Mouse (Mus musculus) lung, adult 2 months (tissue): ENCODE results near the gene Cdv3. TPM values are rescaled to one million over a fixed set of nuclear protein-coding genes. Genes with fewer than 3 reads are reported as not detected.
"Not testable (repeated sequence)": the region's sequence is repeated elsewhere in the genome, so short reads cannot be mapped to it uniquely, and the experiment has no call there.

Experiments used
- DNase-seq: peaks from one replicate; pipeline ENCODE4 v3.0.0; 2022
- H3K4me1 ChIP-seq: fragments of 200-500 bp; 2 replicates; pipeline ENCODE4 v1.6.1; 2011; ENCODE audit warnings: low read length; ENCODE audit not compliant: control insufficient read depth, insufficient read depth
- H3K4me3 ChIP-seq: fragments of 200-500 bp; replicated peaks from 2 replicates; pipeline ENCODE3; 2011; ENCODE audit warnings: low read depth, mild to moderate bottlenecking, control low read depth, low read length; ENCODE audit errors: extremely low read depth
- CTCF ChIP-seq: fragments of 200-500 bp; IDR thresholded peaks from 2 replicates; pipeline ENCODE4 v1.5.1; 2011; ENCODE audit warnings: mild to moderate bottlenecking, low read length, control low read depth; ENCODE audit not compliant: insufficient read depth
- POLR2A ChIP-seq: fragments of 200-500 bp; IDR thresholded peaks from 2 replicates; pipeline ENCODE4 v1.6.1; 2011; ENCODE audit warnings: low read depth, mild to moderate bottlenecking, control low read depth, low read length, borderline replicate concordance; ENCODE audit errors: extremely low read depth
- WGBS: fragments of 180-500 bp; shearing (Covaris S2); methylation state at CpG from one replicate; pipeline ENCODE4 v1.1.7; 2018; 5-methylcytosine and 5-hydroxymethylcytosine counted together
- polyA plus RNA-seq: library from polyadenylated mRNA; depleted of rRNA; stranded (reverse); fragments of >200 nt; gene quantifications from 2 replicates; pipeline ENCODE4 v1.2.3, GENCODE M21; 2012

The Cdv3 gene
- polyA plus RNA-seq, 1 experiment, result 31.5 TPM

DNA sequence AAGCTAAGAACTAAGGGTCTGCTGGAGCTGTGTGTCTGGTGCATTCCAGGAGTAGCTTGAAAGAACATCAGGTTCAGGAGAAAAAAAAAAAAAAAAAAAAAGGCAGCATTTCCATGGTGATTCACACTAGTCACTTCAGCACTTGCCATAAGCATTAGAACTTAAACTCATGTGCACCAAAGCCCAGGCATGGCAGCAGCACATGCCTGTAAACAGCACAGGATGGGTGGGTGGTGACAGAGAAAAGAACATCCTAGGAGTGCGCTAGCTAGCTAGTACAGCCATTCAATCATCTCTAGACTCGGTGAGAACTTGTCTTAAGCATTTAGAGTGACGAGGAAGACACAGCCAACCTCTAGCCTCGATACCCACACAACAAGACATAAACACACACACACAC, 7.1 kb downstream of the Cdv3 start:
- WGBS, result 61% methylated on average over 4 of the region's 4 CpGs
- TF ChIP-seq POLR2A (no peak), CTCF (no peak)
- DNase-seq, result no peak
- Histone ChIP-seq H3K4me1 (no peaks in the 10 kb centered on the region), H3K4me3 (no peak overlapping the region)

DNA sequence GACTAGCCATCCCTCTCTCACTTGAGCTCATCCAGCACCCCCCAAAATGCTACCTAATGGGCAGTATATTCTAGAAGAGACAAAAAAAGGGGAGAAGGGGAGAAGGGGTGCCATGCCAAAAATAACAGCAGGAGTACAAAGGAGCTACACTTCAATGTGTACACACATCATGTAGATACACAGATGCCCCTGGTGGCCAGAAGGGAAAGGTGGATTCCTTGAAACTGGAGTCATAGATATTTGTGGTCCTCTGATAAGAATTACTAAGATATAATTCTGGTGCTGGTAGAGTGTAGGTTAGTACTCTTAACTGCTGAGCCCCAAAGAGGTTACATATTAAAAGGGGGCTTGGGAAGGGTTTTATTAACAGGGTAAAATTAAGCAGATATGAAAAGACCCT, 7.7 kb downstream of the Cdv3 start:
- DNase-seq, result no peak
- Histone ChIP-seq H3K4me3 (no peak overlapping the region), H3K4me1 (no peaks in the 10 kb centered on the region)
- TF ChIP-seq POLR2A (no peak), CTCF (no peak)

DNA sequence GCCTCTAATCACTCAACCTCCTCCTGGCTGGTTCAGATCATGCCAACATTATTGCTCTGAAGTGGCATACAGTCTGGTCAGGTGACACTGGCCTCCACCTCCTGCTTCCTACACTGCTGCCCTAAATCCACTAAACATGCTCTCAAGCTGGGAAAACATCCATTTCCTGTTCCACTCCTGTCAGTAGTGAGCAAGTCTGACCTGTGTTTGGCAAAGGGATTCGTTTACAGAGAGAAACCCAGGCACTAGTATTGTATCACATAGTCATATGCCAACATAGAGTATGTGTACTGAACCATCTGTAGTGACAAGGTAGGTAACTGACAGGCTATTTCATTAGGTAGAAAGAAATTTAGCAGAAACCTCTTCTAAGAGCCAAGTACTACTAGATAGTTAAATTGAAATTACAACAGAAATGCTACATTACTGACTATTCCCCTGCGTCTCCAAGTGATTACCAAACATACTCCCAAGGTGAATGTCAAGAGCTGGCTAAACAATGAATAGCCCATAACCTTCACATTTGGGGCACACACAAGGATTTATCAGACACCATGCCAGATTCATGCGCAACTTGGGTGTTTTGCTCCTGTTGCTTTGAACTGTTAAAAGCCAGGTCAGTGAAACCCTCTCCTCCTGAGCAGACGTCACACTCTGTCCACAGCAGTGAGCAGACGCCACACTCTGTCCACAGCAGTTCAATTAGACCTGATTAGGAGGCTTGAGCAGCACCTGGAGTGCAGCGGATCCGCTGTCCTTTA, 12.0 kb downstream of the Cdv3 start:
- not testable (repeated sequence) for DNase-seq, H3K4me1 ChIP-seq, H3K4me3 ChIP-seq
- WGBS, result 71% methylated on average over 7 of the region's 7 CpGs

DNA sequence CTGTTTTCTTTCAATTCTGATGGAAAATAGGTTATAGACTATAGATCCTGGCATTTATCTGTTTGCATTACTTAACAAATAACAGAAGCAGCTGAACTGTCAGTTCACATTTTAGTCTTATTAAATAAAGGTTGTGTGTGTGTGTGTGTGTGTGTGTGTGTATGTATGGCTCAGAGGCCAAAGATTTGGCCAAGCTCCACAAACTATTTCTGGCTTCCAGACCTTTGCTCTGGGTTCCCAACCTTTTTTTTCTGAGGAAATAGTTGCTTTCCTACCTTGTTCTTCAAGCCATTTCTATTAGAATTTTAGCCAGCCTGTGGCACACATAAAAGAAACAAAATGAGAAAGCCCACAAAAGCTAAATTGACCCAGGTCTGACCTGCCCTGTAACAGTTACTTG, 16.8 kb downstream of the Cdv3 start:
- no peak for TF ChIP-seq POLR2A
- no peak for TF ChIP-seq CTCF
- Histone ChIP-seq H3K4me3 (no peak overlapping the region), H3K4me1 (no peaks in the 10 kb centered on the region; the same call in 1 of the 2 replicates)
- DNase-seq, result no peak

DNA sequence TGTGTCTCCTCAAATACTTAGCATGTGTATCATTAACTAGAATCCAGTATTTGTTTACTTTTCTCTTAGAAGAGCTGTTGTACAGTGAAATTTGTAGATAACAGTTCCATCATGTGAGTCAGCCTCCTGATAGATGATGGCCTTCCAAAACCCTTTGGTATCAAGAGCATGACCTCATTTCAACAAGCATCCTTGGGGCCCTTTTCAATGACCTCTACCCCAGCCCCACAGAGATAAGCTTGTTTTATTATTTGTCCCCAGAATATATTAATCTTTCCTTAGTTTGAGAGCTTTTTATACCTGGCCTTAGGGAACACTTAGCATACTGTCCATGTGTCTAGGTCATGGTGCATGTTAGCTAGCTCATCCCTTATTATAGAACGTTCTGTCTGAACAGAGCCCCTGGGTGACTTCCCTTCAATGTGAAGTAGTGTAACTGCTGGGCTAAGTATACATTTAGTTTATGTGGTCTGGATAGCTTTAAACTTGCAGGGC, 17.6 kb downstream of the Cdv3 start:
- Histone ChIP-seq H3K4me3 (no peak overlapping the region), H3K4me1 (no peaks in the 10 kb centered on the region; the same call in 1 of the 2 replicates)
- DNase-seq, result no peak
- 55% methylated on average over 1 of the region's 1 CpGs for WGBS
- TF ChIP-seq POLR2A (no peak), CTCF (no peak)

DNA sequence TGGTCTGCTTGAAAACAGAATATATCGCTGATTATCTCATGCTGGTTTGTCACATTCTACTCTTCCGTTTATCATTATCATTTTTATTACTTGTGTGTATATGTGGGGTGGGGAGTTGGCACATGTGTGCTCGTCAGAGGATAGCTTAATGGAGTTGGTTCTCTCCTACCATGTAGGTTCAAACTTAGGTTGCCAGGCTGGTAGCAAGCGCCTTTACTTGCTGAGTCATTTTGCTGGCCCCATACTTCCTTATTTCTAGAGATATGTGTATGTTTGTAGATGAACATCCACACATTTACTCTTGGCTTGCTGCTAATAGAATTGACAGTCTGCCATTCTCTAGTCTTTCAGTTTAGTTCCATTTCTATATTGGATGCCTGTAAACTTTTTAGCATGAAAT, 18.6 kb downstream of the Cdv3 start:
- Histone ChIP-seq H3K4me1 (no peaks in the 10 kb centered on the region; the same call in 1 of the 2 replicates), H3K4me3 (no peak overlapping the region)
- DNase-seq, result no peak
- 78% methylated on average over 4 of the region's 4 CpGs for WGBS
- no peak for TF ChIP-seq CTCF
- no peak for TF ChIP-seq POLR2A

DNA sequence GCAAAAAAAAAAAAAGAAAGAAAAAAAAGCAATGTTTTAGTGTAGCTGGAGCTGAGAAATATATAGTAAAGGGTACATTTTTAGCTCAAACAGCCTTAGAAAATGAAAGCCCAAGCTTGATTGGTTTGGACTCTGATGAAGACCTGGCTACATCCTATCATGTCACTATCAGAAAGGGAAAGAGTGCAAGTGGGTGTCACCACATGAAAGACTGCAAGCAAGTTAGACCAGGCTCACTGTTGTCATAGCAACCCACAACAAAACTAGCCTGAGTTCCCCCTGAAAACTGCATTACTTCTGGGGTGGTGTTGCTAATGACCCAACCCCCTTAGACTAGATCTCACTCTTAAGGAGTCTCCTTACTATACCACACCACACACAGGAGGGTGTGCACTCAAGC, 28.7 kb downstream of the Cdv3 start:
- TF ChIP-seq POLR2A (no peak), CTCF (no peak)
- no peak for DNase-seq
- no peak overlapping the region for H3K4me3 ChIP-seq
- H3K4me1 ChIP-seq, result no peaks in the 10 kb centered on the region

DNA sequence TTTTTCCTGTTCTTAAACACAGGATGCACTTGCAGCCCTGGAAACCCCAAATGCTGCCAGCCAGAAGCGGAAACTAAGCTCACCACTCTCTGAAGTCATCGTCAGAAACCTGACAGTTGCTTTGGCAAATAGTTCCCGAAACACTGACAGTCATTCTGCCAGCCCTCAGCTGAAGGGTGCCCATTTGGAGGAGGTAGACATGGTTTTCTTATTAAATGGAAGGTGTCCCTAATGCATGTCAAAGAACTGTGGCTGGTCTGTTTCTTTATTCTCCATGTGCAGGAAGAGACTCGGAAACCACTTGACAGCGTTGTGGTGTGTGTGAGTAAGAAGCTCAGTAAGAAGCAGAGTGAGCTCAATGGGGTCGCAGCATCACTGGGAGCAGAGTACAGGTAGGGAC, 33.0 kb downstream of the Cdv3 start:
- Histone ChIP-seq H3K4me3 (no peak overlapping the region), H3K4me1 (no peaks in the 10 kb centered on the region)
- WGBS, result 61% methylated on average over 6 of the region's 6 CpGs
- DNase-seq, result no peak
- TF ChIP-seq CTCF (no peak), POLR2A (no peak)

DNA sequence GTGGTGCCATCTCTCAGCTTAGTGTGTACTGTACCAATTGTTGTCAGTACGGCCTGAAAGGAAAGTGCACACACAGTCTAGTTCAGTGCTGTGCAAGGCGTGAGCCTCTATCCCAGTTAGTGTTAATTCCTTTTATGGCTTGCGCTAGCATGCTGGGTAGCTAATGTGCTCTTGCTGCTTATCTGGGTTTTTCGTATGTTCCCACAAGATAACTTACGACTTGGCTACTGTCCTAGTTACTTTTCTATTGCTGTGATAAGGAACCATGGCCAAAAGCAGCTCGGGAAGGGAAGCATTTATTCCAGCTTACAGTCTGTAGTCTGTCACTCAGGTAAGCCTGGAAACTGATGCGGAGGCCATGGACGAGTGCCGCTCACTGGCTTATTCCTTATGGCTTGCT, 39.2 kb downstream of the Cdv3 start:
- no peak overlapping the region for H3K4me3 ChIP-seq
- 84% methylated on average over 9 of the region's 9 CpGs for WGBS
- no peaks in the 10 kb centered on the region for H3K4me1 ChIP-seq
- TF ChIP-seq POLR2A, result no peak
- TF ChIP-seq CTCF, result no peak
- DNase-seq, result no peak

DNA sequence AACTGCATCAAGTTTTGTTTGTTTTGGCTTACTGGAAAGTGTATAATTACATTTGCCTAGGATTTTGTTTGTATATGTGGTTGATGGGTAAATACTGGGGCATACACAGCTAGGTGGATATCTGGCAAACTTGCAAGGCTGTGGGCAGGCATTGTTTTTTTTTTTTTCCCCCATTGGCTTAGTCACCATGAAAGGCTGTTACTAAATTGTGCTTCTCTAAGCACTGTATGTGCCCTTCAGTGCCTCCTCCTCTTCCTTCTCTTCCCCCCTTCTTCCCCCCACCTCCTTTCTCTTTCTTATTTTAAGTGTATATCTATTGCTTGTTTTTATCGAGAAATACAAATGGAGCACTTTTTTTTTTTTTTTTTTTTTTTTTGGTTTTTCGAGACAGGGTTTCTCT, 41.0 kb downstream of the Cdv3 start:
- no peak for DNase-seq
- Histone ChIP-seq H3K4me3 (no peak overlapping the region), H3K4me1 (no peaks in the 10 kb centered on the region)
- TF ChIP-seq CTCF (no peak), POLR2A (no peak)
- 50% methylated on average over 1 of the region's 2 CpGs for WGBS

DNA sequence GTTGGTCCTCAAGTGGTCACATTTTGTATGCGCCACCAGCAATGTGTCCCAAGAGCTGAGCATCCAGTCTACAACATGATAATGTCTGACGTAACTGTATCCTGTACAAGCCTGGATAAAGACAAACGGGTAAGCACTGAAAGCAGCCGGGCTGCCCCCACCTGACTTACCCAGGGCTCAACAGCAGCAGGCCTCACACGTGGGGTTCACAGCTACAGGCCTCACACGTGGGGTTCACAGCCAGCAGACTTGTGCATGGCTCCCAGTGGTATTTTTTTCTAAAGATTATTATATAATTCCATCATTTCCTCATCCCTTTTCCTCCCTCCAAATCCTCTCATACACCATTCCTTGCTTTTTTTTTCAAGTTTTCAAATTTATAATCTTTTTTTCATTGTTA, 55.8 kb downstream of the Cdv3 start:
- Histone ChIP-seq H3K4me3 (no peak overlapping the region), H3K4me1 (no peaks in the 10 kb centered on the region)
- no peak for DNase-seq
- TF ChIP-seq POLR2A (no peak), CTCF (no peak)
- 85% methylated on average over 6 of the region's 6 CpGs for WGBS
